Mouse (Mus musculus) neural tube, embryonic 11.5 days (tissue): ENCODE data around the gene Sult6b2. TPM values are rescaled to one million over a fixed set of nuclear protein-coding genes. Genes with fewer than 3 reads are reported as not detected.

Experiments
- ATAC-seq: fragments of 200-750 bp; cut with Nextera tagmentation; 2 replicates; pipeline ENCODE4 v1.8.0; 2017; ENCODE audit warnings: moderate number of reproducible peaks, mild to moderate bottlenecking, moderate TSS enrichment, moderate library complexity; ENCODE audit not compliant: insufficient read depth, low FRiP score, low TSS enrichment
- DNase-seq: peaks from one replicate; pipeline ENCODE4 v3.0.0-alpha.2; 2015; ENCODE audit warnings: low spot score
- H3K27ac ChIP-seq: fragments of 300-500 bp; sonication (generic); 2 replicates; pipeline ENCODE4 v1.5.1; 2014; ENCODE audit warnings: low read depth, mild to moderate bottlenecking, low read length
- H3K27me3 ChIP-seq: fragments of 300-500 bp; sonication (generic); 2 replicates; pipeline ENCODE4 v1.6.1; 2014; ENCODE audit warnings: mild to moderate bottlenecking, low read length, mixed read lengths; ENCODE audit not compliant: control insufficient read depth, insufficient read depth
- H3K36me3 ChIP-seq: fragments of 300-500 bp; sonication (generic); 2 replicates; pipeline ENCODE4 v1.6.1; 2014; ENCODE audit warnings: mild to moderate bottlenecking, low read length, moderate library complexity, mixed read lengths; ENCODE audit not compliant: control insufficient read depth, insufficient read depth
- H3K4me1 ChIP-seq: fragments of 300-500 bp; sonication (generic); 2 replicates; pipeline ENCODE4 v1.6.1; 2014; ENCODE audit warnings: low read length, mixed read lengths; ENCODE audit not compliant: control insufficient read depth, insufficient read depth
- H3K4me2 ChIP-seq: fragments of 300-500 bp; sonication (generic); 2 replicates; pipeline ENCODE4 v1.6.1; 2014; ENCODE audit warnings: low read depth, mild to moderate bottlenecking, moderate library complexity
- H3K4me3 ChIP-seq: fragments of 300-500 bp; sonication (generic); 2 replicates; pipeline ENCODE4 v1.5.1; 2014; ENCODE audit warnings: low read depth, low read length
- H3K9ac ChIP-seq: fragments of 300-500 bp; sonication (generic); 2 replicates; pipeline ENCODE4 v1.6.1; 2014; ENCODE audit warnings: mild to moderate bottlenecking, low read length
- H3K9me3 ChIP-seq: fragments of 300-500 bp; sonication (generic); 2 replicates; pipeline ENCODE4 v1.6.1; 2016; ENCODE audit warnings: low read length; ENCODE audit not compliant: control insufficient read depth
- WGBS: fragments of 180-500 bp; shearing (Covaris S2); extraction: QIAGEN DNeasy Blood & Tissue Kit; methylation state at CpG from one replicate; pipeline ENCODE4 v1.1.7; 2014; 5-methylcytosine and 5-hydroxymethylcytosine counted together
- polyA plus RNA-seq: library from polyadenylated mRNA; unstranded; fragments of >200 nt; fragmentation: Nextera tagmentation; extraction: Ambion mirVana; gene quantifications from 2 replicates; pipeline ENCODE4 v1.2.1, GENCODE M21; 2014

Sult6b2 gene
- 0.15 and 0.29 TPM in 2 replicates for polyA plus RNA-seq

- no peak for DNase-seq
- Histone ChIP-seq H3K9me3 (no peaks in the 10 kb centered on the region), H3K27me3 (no peaks in the 10 kb centered on the region), H3K4me3 (no peak within 1 kb of the TSS), H3K27ac (no peak within 1 kb of the TSS), H3K36me3 (no peaks in the 10 kb centered on the region), H3K9ac (no peak within 1 kb of the TSS), H3K4me1 (no peaks in the 10 kb centered on the region), H3K4me2 (no peak within 1 kb of the TSS)
- no peak for ATAC-seq
Measured at GRCm38 (mm10) chr6:142804402-142804801, at the start of gene Sult6b2. Sult6b2 (minus strand) TSS chr6:142804502.

GRCm38 (mm10) chr6:142852419-142853377, 48.4 kb upstream of the Sult6b2 start:
- H3K4me3 ChIP-seq, result no peak overlapping the region
- no peak for DNase-seq
- 79% methylated on average over 6 of the region's 6 CpGs for WGBS

GRCm38 (mm10) chr6:142850436-142850835, 46.1 kb upstream of the Sult6b2 start:
- no peak overlapping the region for H3K27ac ChIP-seq
- no peak overlapping the region for H3K4me3 ChIP-seq
- ATAC-seq, result no peak
- no peak for DNase-seq
- no peaks in the 10 kb centered on the region for H3K36me3 ChIP-seq
- H3K9ac ChIP-seq, result no peak overlapping the region
- H3K9me3 ChIP-seq, result no peaks in the 10 kb centered on the region
- WGBS, result 91% methylated on average over 8 of the region's 8 CpGs
- no peaks in the 10 kb centered on the region for H3K4me1 ChIP-seq
- no peak overlapping the region for H3K4me2 ChIP-seq
- no peaks in the 10 kb centered on the region for H3K27me3 ChIP-seq

More at GRCm38 (mm10) chr6:142852419-142853377, 48.4 kb upstream of the Sult6b2 start:
- Histone ChIP-seq H3K9me3 (no peaks in the 10 kb centered on the region), H3K27me3 (no peaks in the 10 kb centered on the region), H3K4me1 (peaks cover 8% of the 10 kb centered on the region; the same call in 1 of the 2 replicates), H3K4me2 (no peak overlapping the region), H3K36me3 (no peaks in the 10 kb centered on the region), H3K9ac (no peak overlapping the region), H3K27ac (no peak overlapping the region)
- ATAC-seq, result no peak

DNA sequence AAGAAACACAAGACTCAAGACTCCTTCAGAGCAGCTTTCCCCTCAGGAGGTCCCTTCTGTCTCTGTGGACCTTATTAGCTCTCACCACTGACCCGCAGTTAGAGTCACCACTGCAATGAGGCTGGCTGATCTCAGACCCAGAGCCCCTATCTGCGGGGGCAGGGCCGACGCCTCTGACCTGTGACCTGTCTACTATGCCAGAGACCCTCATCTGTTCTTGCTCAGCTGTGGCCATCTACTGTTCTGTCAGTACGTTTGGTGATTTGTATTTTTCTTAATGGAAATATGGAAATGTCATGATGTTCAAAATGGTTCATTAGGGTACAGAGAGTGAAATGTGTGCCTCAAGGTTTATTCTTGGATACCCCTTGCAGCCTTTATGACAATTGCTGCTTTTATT, 45.0 kb upstream of the Sult6b2 start:
- no peaks in the 10 kb centered on the region for H3K4me1 ChIP-seq
- no peaks in the 10 kb centered on the region for H3K27me3 ChIP-seq
- H3K36me3 ChIP-seq, result no peaks in the 10 kb centered on the region
- H3K4me3 ChIP-seq, result no peak overlapping the region
- no peak overlapping the region for H3K9ac ChIP-seq
- ATAC-seq, result no peak
- no peak overlapping the region for H3K4me2 ChIP-seq
- DNase-seq, result no peak
- WGBS, result 56% methylated on average over 5 of the region's 5 CpGs
- H3K27ac ChIP-seq, result no peak overlapping the region
- no peaks in the 10 kb centered on the region for H3K9me3 ChIP-seq

DNA sequence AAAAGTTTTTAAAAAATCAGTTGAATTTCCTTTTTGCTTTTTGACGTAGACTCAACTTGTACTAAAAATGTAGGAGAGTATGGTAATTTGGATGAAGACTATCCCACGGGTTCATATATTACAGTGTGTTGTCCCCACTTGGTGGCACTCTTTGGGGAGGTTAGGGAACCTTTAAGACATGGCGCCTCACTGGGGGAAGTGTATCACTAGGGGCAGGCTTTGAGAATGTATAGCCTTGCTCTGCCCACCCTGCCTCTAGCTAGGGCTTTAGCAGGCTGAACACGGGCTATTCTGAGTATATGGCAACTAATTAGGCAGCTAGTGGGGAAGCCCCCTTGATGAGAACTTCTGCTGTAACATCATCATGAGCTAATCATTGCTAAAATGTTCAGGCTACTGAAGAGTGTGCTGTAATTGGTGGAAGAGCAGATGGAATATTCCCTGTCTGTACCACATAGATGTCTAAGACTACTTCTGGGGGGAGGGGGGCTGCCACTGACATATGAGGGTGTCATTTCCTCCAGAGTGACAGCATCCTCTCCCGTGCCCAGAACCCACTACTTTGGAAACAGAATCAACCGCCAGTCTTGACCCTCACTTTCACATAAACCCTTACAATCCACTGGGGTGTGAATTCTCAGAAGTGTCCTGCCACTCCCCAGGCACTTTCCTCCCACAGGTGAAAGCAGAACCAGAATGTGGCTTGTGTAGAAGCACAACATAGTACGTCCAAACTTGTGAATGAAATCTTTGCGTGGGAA, 43.8 kb upstream of the Sult6b2 start:
- H3K4me2 ChIP-seq, result no peak overlapping the region
- no peaks in the 10 kb centered on the region for H3K4me1 ChIP-seq
- H3K9ac ChIP-seq, result no peak overlapping the region
- H3K36me3 ChIP-seq, result no peaks in the 10 kb centered on the region
- H3K27me3 ChIP-seq, result no peaks in the 10 kb centered on the region
- ATAC-seq (no peak), DNase-seq (no peak)
- 80% methylated on average over 8 of the region's 8 CpGs for WGBS
- no peaks in the 10 kb centered on the region for H3K9me3 ChIP-seq
- H3K4me3 ChIP-seq, result no peak overlapping the region
- H3K27ac ChIP-seq, result no peak overlapping the region

- Histone ChIP-seq H3K4me2 (no peak overlapping the region), H3K4me3 (no peak overlapping the region), H3K9ac (no peak overlapping the region), H3K4me1 (no peaks in the 10 kb centered on the region), H3K27me3 (no peaks in the 10 kb centered on the region), H3K9me3 (no peaks in the 10 kb centered on the region), H3K36me3 (no peaks in the 10 kb centered on the region), H3K27ac (no peak overlapping the region)
- DNase-seq (no peak), ATAC-seq (no peak)
- WGBS, result 90% methylated on average over 4 of the region's 4 CpGs
Measured at GRCm38 (mm10) chr6:142846855-142847254, 42.6 kb upstream of the Sult6b2 start.

DNA sequence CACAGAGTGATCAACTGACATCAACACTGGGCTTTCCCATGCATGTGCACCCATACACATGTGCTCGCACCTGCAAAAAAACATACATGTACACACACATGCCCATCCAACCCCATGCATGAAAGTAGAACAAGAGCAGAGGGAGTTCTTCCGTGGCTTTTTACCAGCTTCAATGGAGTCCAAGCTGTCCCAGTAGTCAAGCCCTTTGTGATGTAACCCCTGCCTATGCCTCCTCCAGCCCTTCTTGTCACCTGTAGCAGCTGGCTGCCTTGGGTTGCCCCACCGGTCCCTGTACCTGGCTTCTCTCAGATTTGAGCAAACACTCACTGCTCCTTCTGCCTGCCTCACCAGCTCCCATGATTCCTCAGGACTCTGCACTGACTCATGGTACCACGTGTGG, 40.8 kb upstream of the Sult6b2 start:
- 87% methylated on average over 4 of the region's 4 CpGs for WGBS
- Histone ChIP-seq H3K27ac (no peak overlapping the region), H3K9ac (no peak overlapping the region), H3K4me1 (no peaks in the 10 kb centered on the region), H3K36me3 (no peaks in the 10 kb centered on the region), H3K4me3 (no peak overlapping the region), H3K4me2 (no peak overlapping the region), H3K9me3 (no peaks in the 10 kb centered on the region), H3K27me3 (no peaks in the 10 kb centered on the region)
- DNase-seq, result no peak
- no peak for ATAC-seq

DNA sequence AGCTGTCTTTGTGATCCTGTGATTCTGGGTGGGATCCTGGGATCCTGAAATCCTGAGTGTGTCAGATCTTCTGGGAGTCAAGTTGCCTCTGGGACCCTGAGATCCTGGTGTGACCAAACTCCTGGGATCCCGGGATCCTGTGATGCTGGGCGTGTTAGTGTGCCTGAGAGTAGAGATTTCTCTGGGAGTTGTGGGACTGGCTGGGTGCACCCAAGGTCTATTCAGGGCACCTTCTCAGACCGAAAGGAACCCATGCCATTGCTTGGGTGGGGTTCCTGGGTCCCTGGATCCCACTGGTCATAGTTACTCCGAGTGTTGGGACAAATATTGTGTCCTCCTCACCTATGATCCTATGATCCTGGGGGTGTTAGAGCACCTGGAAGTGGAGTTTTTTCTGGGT, 39.8 kb upstream of the Sult6b2 start:
- ATAC-seq (no peak), DNase-seq (no peak)
- no peaks in the 10 kb centered on the region for H3K27me3 ChIP-seq
- H3K36me3 ChIP-seq, result no peaks in the 10 kb centered on the region
- H3K9ac ChIP-seq, result no peak overlapping the region
- H3K4me3 ChIP-seq, result no peak overlapping the region
- no peak overlapping the region for H3K4me2 ChIP-seq
- H3K9me3 ChIP-seq, result no peaks in the 10 kb centered on the region
- WGBS, result 88% methylated on average over 4 of the region's 4 CpGs
- H3K27ac ChIP-seq, result no peak overlapping the region
- H3K4me1 ChIP-seq, result no peaks in the 10 kb centered on the region
